Mouse (Mus musculus) hindbrain, embryonic 11.5 days (tissue): ENCODE results near the gene Igfbp6. TPM values are rescaled to one million over a fixed set of nuclear protein-coding genes. Genes with fewer than 3 reads are reported as not detected.

ENCODE experiments used
- ATAC-seq: fragments of 200-750 bp; cut with Nextera tagmentation; 2 replicates; pipeline ENCODE4 v1.8.0; 2017; ENCODE audit warnings: mild to moderate bottlenecking, moderate TSS enrichment, moderate library complexity; ENCODE audit not compliant: low FRiP score
- DNase-seq: peaks from one replicate; pipeline ENCODE4 v3.0.0-alpha.2; 2015; ENCODE audit warnings: low spot score
- H3K27ac ChIP-seq: fragments of 300-500 bp; sonication (generic); 2 replicates; pipeline ENCODE4 v1.5.1; 2014; ENCODE audit warnings: mild to moderate bottlenecking, low read depth, low read length
- H3K27me3 ChIP-seq: fragments of 300-500 bp; sonication (generic); 2 replicates; pipeline ENCODE4 v1.6.1; 2014; ENCODE audit warnings: mild to moderate bottlenecking, low read length, moderate library complexity, mixed read lengths; ENCODE audit not compliant: control insufficient read depth, insufficient read depth
- H3K36me3 ChIP-seq: fragments of 300-500 bp; sonication (generic); 2 replicates; pipeline ENCODE4 v1.6.1; 2014; ENCODE audit warnings: mild to moderate bottlenecking, low read length, moderate library complexity, mixed read lengths; ENCODE audit not compliant: control insufficient read depth, insufficient read depth
- H3K4me1 ChIP-seq: fragments of 300-500 bp; sonication (generic); replicated peaks from 2 replicates; pipeline ENCODE4 v1.6.1; 2014; ENCODE audit warnings: low read length, mixed read lengths; ENCODE audit not compliant: control insufficient read depth, insufficient read depth
- H3K4me2 ChIP-seq: fragments of 300-500 bp; sonication (generic); replicated peaks from 2 replicates; pipeline ENCODE4 v1.6.1; 2014; ENCODE audit warnings: mild to moderate bottlenecking, low read depth, low read length
- H3K4me3 ChIP-seq: fragments of 300-500 bp; sonication (generic); 2 replicates; pipeline ENCODE4 v1.5.1; 2014; ENCODE audit warnings: low read depth, low read length
- H3K9ac ChIP-seq: fragments of 300-500 bp; sonication (generic); 2 replicates; pipeline ENCODE4 v1.6.1; 2014; ENCODE audit warnings: low read depth, low read length
- H3K9me3 ChIP-seq: fragments of 300-500 bp; sonication (generic); 2 replicates; pipeline ENCODE4 v1.6.1; 2016; ENCODE audit warnings: low read length; ENCODE audit not compliant: control insufficient read depth
- WGBS: fragments of 180-500 bp; shearing (Covaris S2); extraction: QIAGEN DNeasy Blood & Tissue Kit; methylation state at CpG from one replicate; pipeline ENCODE4 v1.1.7; 2014; 5-methylcytosine and 5-hydroxymethylcytosine counted together
- polyA plus RNA-seq: library from polyadenylated mRNA; unstranded; fragments of >200 nt; fragmentation: Nextera tagmentation; extraction: Ambion mirVana; gene quantifications from 2 replicates; pipeline ENCODE4 v1.2.1, GENCODE M21; 2014

Igfbp6 gene
- polyA plus RNA-seq, 1 experiment from 2014 or later = 0.31 TPM

GRCm38 (mm10) chr15:102144726-102145125, 564 bp downstream of the Igfbp6 start:
- no peaks in the 10 kb centered on the region for H3K9me3 ChIP-seq
- no peaks in the 10 kb centered on the region for H3K36me3 ChIP-seq
- peak overlapping the region; percentile 38; the same call in 1 of the 2 replicates for H3K9ac ChIP-seq
- H3K4me1 ChIP-seq = no peaks in the 10 kb centered on the region
- ATAC-seq (no peak), DNase-seq (no peak)
- H3K27me3 ChIP-seq = peaks cover 30% of the 10 kb centered on the region
- 0 out of 2 replicates have a peak overlapping the region, but pooled peaks have one; percentile 6 for H3K4me3 ChIP-seq
- no peak overlapping the region for H3K27ac ChIP-seq
- WGBS = 10% methylated on average over 19 of the region's 19 CpGs
- peak overlapping the region; percentile 15; the same call in 1 of the 2 replicates for H3K4me2 ChIP-seq

DNA sequence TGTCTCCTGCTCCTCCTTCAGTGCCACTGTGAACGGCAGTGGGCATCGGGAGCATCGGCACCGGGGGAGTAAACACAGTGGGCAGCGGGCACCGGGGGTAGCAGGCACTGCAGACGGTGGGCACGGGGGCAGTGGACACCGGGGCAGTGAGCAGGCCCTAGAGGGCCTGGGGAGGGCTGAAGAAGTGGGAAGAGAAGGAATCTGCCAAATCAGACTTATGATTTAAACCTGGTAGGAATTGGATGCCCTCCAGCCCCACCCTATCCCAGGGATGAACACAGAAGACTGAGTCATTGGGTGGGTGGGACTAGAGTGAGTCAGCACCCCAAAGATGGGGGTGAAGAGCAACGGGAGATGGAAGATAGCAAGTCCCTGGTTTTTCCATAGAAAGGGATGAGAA, 1.2 kb downstream of the Igfbp6 start:
- no peaks in the 10 kb centered on the region for H3K36me3 ChIP-seq
- H3K4me2 ChIP-seq = no peak overlapping the region
- ATAC-seq = no peak
- H3K9me3 ChIP-seq = no peaks in the 10 kb centered on the region
- H3K9ac ChIP-seq = no peak overlapping the region
- H3K4me3 ChIP-seq = no peak overlapping the region
- no peaks in the 10 kb centered on the region for H3K4me1 ChIP-seq
- peaks cover 30% of the 10 kb centered on the region for H3K27me3 ChIP-seq
- DNase-seq = no peak
- WGBS = 89% methylated on average over 10 of the region's 10 CpGs
- no peak overlapping the region for H3K27ac ChIP-seq

GRCm38 (mm10) chr15:102146089-102146488, 1.9 kb downstream of the Igfbp6 start:
- Histone ChIP-seq H3K36me3 (no peaks in the 10 kb centered on the region), H3K4me3 (no peak overlapping the region), H3K27ac (no peak overlapping the region), H3K4me1 (no peaks in the 10 kb centered on the region), H3K9ac (no peak overlapping the region), H3K4me2 (no peak overlapping the region), H3K9me3 (no peaks in the 10 kb centered on the region), H3K27me3 (peaks cover 30% of the 10 kb centered on the region)
- ATAC-seq (no peak), DNase-seq (no peak)
- 92% methylated on average over 5 of the region's 5 CpGs for WGBS

- no peak overlapping the region for H3K27ac ChIP-seq
- peaks cover 30% of the 10 kb centered on the region for H3K27me3 ChIP-seq
- DNase-seq (peak; percentile 60), ATAC-seq (no peak)
- H3K36me3 ChIP-seq = no peaks in the 10 kb centered on the region
- no peak overlapping the region for H3K4me2 ChIP-seq
- H3K4me3 ChIP-seq = no peak overlapping the region
- WGBS = 5% methylated on average over 1 of the region's 1 CpGs
- H3K9ac ChIP-seq = no peak overlapping the region
- no peaks in the 10 kb centered on the region for H3K9me3 ChIP-seq
- no peaks in the 10 kb centered on the region for H3K4me1 ChIP-seq
These were observed 2.7 kb downstream of the Igfbp6 start for GRCm38 (mm10) chr15:102146882-102147281.

DNA sequence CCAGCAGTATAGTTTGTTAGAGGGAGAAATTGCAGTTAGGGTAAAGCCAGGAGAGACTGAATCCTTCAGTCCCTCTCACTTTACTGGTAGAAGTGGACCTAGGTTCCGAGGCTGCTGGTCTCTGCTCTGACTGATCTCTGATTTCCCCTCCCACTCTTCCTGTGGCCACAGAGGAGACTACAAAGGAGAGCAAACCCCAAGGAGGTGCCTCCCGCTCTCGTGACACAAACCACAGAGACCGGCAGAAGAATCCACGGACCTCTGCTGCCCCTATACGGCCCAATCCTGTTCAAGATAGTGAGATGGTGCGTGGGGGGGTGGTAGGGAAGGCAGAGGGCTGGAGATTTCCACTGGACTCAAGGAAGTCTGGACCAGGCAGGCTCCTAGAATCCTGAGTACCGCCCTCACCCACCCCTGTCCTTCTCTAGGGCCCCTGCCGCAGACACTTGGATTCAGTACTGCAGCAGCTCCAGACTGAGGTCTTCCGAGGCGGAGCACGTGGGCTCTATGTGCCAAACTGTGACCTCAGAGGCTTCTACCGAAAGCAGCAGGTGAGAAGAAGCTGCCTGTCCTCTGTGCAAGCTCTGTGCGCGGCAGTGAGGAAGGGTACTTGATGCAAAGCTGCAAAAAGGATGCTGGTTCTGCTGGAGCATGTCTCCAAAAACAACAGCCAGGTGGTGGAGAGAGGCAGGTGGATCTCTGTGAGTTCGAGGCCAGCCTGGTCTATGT, 3.7 kb downstream of the Igfbp6 start:
- no peaks in the 10 kb centered on the region; the same call in 1 of the 2 replicates for H3K4me1 ChIP-seq
- 72% methylated on average over 16 of the region's 16 CpGs for WGBS
- H3K4me3 ChIP-seq = no peak overlapping the region
- H3K9ac ChIP-seq = no peak overlapping the region
- no peak overlapping the region for H3K4me2 ChIP-seq
- ATAC-seq (no peak), DNase-seq (no peak)
- no peak overlapping the region for H3K27ac ChIP-seq
- peaks cover 30% of the 10 kb centered on the region for H3K27me3 ChIP-seq
- H3K9me3 ChIP-seq = no peaks in the 10 kb centered on the region
- H3K36me3 ChIP-seq = no peaks in the 10 kb centered on the region

DNA sequence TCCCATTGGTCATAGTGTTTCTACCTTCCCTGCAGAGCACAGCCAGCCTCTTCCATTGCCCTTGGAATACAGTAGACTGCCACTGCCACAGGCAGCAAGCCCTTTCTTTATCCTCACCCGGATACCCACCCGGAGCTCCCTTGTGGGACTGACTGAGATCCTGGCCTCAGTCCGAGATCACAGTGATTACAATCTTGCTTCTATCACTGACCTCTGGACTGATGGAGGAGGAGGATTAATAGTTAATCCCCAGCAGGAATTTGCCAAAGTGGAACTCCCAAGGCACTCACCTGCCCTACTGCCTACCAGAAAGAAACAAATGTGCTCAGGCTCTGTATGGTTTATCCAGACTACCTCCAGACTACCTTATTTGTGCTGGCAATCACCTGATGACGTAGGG, 5.4 kb downstream of the Igfbp6 start:
- Histone ChIP-seq H3K4me2 (no peak overlapping the region), H3K27ac (no peak overlapping the region), H3K27me3 (peaks cover 14% of the 10 kb centered on the region), H3K9me3 (no peaks in the 10 kb centered on the region), H3K9ac (no peak overlapping the region), H3K4me1 (no peaks in the 10 kb centered on the region; the same call in 1 of the 2 replicates), H3K4me3 (no peak overlapping the region), H3K36me3 (no peaks in the 10 kb centered on the region)
- ATAC-seq (no peak), DNase-seq (no peak)
- 75% methylated on average over 4 of the region's 4 CpGs for WGBS

DNA sequence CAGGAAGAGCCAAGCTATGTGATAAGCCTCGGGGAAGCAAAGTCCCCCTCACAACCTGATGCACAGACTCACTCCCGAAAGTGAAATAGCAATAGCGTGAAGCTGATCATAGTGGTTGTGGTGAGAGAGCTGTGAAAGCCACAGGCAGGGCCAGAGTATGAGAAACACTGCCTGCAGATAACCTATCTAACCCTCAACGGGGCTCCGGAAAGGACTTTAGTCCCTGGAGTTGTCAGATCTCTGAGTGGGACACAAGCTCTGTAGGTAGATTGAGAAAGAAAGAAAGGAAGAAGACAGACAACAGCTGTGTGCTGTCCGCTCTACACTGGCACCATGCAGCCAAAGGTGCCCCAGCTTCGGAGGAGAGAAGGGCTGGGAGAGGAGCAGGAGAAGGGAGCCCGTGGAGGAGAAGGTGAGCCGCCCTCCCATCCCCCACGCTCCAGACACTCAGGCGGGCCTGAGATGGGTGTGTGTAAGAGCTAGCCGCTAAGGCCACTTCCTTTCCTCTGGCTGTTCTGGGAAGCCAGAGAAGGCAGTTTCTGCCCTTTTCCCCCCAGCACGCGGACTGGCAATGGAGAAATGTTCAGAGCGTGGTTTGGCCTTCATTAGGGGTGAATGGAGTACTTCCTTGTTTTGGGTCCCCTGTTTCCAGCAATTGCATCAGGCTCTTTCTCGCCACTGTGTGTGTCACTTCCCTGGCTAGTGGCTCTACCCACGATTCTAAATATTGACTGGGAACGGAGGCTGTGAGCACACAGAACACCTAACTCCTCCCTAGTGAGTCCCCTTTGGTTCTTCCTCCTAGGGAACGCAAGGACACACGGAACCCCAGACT, 6.4 kb downstream of the Igfbp6 start, which contains the start of gene Soat2:
Gene Soat2, plus strand, starts transcription at position 226 of the 835 bp plus-strand sequence.
- Histone ChIP-seq H3K4me3 (no peak within 1 kb of the TSS), H3K4me2 (no peak within 1 kb of the TSS), H3K4me1 (no peaks in the 10 kb centered on the region; the same call in 1 of the 2 replicates), H3K36me3 (no peaks in the 10 kb centered on the region), H3K27me3 (peaks cover 5% of the 10 kb centered on the region), H3K9me3 (no peaks in the 10 kb centered on the region), H3K27ac (no peak within 1 kb of the TSS), H3K9ac (no peak within 1 kb of the TSS; the same call in 1 of the 2 replicates)
- ATAC-seq = no peak
- peak; percentile 10 for DNase-seq
- 55% methylated on average over 20 of the region's 20 CpGs for WGBS

DNA sequence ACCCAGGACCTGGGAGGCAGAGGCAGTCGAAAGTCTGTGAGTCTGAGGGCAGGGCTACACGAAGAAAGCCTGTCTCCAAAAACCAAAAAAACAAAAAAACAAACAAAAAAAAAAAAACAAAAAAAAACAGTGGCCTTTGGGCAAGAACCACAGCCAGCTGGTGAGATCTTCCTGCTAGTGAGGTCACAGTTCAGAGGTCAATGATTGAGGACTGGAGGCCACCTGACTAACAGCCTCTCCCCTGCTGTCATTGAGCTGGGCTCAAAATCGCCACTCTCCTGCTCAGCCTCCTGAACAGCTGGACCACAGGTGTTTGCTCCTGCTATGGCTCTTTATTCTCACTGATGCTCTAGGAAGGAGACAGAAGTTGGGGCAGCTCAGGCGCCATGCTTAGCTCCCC, 8.5 kb downstream of the Igfbp6 start:
- H3K4me2 ChIP-seq = no peak overlapping the region
- H3K9me3 ChIP-seq = no peaks in the 10 kb centered on the region
- DNase-seq (peak; percentile 18), ATAC-seq (no peak)
- H3K27ac ChIP-seq = no peak overlapping the region
- no peaks in the 10 kb centered on the region for H3K27me3 ChIP-seq
- 24% methylated on average over 4 of the region's 4 CpGs for WGBS
- H3K4me3 ChIP-seq = no peak overlapping the region
- no peaks in the 10 kb centered on the region; the same call in 1 of the 2 replicates for H3K4me1 ChIP-seq
- H3K36me3 ChIP-seq = no peaks in the 10 kb centered on the region
- no peak overlapping the region for H3K9ac ChIP-seq
